Mouse (Mus musculus): ENCODE measurements around the gene Fam206a.

Gene Fam206a

DNA sequence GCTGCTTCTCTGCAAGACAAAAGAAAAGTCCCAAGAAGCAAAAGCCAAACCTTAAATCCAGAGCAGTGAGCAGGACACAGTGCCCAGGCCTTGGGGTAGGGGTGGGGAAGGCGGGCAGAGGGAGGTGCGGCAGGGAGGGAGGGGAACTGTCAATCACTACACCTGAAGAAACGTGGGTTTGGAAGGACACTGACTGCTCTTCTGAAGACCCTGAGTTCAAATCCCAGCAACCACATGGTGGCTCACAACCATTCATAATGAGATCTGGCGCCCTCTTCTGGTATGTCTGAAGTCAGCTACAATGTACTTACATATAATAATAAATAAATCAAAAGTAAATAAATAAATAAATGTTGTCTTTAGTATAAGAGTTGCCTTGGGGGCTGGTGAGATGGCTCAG is 42.8 kb downstream of the Fam206a start:
- DNase-seq (ENCODE audit: low spot score): no peak

DNA sequence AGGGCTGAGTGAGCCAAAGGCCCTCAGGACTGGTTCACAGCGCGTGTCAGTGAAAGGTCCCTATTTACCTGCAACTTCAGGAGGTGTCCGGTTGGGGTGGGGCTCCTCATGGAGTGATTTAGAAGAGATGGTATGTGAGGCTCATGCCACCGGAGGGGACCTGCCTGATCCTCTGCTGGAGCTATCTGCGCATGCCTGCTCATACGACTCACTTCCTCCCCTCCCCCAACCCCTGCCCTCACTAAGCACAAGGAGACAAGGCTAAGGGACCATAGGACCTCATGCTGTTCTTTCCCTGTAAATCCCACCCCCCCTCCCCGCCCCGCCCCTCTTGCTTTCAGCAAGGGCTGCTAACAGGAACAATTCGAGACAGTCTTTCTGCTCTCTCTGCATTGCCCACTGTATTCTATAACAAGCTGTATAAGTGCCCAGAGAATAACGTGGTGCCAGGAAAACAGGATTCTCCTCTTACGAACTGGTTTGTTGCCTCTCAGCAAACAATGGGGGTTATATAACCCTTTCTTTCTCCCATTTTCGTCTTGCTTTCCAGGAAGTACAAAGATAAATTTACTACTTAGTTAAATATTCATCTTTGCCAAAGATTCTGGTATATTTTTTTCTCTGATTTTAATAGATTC is 43.9 kb downstream of the Fam206a start:
- DNase-seq (ENCODE audit: low spot score): no peak

DNA sequence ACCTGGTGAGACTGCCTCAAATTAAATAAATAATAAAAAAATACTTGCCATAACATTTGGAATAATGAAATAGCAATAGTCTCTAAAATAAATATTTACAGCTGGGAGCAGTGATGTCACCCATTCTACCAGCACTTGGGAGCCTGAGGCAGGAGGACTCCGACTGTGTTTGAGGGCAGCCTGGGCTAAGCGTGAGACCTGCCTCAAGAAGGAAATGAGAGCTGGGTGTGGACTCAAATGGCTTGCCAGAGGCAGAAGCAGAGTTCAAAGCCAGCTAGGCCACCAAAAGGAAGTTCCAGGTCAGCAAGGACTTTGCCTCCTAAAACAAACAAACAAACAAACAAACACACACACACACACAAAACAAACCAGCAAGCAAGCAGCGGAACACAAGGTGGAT is 45.3 kb downstream of the Fam206a start:
- DNase-seq (ENCODE audit: low spot score): no peak

DNA sequence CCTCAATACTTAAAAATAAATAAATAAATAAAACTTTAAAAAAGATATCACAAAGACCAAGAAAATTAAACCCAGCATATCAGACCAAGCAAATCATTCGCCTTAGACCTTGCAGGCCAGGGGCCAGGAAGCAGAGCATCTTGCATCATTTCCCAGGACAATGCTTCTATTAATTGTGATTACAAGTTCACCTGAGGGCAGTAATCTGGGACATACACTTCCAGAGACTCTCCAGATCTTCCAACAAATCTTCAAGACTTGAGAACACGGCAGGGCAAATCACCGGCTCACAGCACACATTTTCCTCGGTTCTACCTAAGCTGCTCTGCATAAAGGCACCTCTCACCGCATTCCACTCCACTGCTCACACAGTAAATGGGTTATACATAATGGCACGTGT is 45.9 kb downstream of the Fam206a start:
- DNase-seq (ENCODE audit: low spot score): no peak

DNA sequence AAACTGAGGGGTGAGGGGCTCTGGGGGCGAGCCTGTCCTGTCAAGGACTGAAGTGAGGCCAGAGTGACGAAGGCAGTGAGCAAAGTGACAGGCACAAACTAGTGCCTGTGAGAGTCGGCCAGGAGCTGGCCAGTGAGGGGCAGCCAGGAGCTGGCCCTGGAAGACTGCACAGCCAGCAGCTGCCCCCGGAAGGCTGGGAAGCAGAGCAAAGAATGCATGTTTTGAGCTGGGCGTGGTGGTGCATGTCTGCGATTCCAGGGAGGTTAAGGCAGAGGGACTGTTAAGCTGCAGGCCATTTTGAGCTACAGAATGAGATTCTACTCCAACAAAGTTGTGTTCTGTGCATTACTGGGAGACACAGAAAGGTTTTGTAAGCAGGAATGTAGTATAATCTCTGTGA is 48.6 kb downstream of the Fam206a start:
- no peak for DNase-seq (ENCODE audit: low spot score)

DNA sequence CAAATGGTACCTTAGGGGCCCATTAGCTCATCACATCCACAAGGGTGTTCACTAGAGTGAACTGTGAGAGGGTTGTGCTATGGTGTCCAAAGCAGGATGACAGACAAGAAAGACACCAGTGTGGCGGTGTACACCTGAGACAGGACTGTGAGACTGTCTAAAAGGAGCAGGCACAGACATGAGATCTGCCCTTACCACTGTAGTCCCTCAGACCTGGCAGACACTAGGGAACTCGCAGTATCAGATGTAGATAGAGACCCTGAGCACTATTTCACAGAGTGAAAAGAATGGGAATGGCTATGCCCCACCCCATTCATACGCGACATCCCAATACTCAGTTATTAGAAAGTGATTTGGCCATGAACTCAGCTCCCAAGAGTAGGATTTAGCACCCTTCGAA is 53.8 kb downstream of the Fam206a start:
- no peak for DNase-seq (ENCODE audit: low spot score)

DNA sequence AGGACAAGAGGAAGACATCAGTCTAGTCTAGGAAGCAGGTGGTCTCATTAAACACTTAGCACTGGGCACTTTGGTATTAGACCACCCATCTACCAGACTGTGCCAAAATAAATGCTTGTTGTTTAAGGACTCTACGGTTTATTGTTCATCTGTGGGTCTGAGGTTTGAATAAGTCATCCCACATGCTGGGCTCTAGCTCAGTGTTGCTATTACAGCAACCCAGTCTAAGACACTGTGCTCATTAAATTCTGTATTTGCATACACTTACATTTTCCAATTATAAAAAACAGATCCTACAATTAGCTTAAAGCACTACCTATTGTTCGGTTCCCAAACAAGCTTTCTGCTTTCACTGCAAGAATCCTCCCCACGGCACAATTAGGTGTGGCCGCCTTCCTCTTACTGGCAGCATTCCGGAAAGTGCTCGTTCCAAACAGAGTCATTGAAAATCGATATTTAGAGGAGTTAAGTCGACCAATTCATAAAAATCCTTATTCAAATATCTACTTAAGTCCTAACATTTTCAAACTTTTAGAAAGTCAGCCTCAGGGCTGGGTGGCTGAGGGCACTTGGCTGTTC is 54.3 kb downstream of the Fam206a start:
- no peak for DNase-seq (ENCODE audit: low spot score)

DNA sequence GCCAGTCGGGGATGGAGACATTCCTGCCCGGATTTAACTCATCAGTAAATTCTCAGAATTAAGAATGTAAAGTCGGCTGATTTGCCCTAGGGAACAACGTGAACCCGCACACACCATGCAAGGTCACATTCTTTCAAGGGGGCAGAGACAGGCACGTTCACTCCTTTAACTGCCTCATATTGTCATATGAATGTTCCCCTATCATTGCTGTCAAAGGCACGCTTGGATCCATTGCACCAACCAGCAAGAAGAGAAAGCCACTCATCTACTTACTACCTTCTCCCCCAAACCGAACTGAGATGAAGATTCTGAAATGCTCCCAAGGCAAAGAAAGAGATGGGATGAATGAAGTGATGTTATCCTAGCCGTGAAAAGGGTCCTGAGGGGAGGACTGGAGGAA is 56.6 kb downstream of the Fam206a start:
- DNase-seq (ENCODE audit: low spot score): no peak
